Mouse (Mus musculus) embryonic facial prominence, embryonic 11.5 days (tissue): Measurements from ENCODE around the gene Aqp7. TPM values are rescaled to one million over a fixed set of nuclear protein-coding genes. Genes with fewer than 3 reads are reported as not detected.

Experiments
- ATAC-seq: fragments of 200-750 bp; cut with Nextera tagmentation; replicated peaks from 2 replicates; pipeline ENCODE4 v1.8.0; 2017; ENCODE audit warnings: low read depth; ENCODE audit not compliant: insufficient number of reproducible peaks, low FRiP score, low TSS enrichment
- DNase-seq: peaks from one replicate; pipeline ENCODE4 v3.0.0-alpha.2; 2015; ENCODE audit warnings: low spot score
- H3K27ac ChIP-seq: fragments of 300-500 bp; sonication (generic); replicated peaks from 2 replicates; pipeline ENCODE4 v1.5.1; 2014; ENCODE audit warnings: mild to moderate bottlenecking, low read depth, low read length, control low read depth
- H3K27me3 ChIP-seq: fragments of 300-500 bp; sonication (generic); 2 replicates; pipeline ENCODE4 v1.6.1; 2014; ENCODE audit warnings: mild to moderate bottlenecking, low read length, moderate library complexity, mixed read lengths; ENCODE audit not compliant: control insufficient read depth, insufficient read depth
- H3K36me3 ChIP-seq: fragments of 300-500 bp; sonication (generic); replicated peaks from 2 replicates; pipeline ENCODE4 v1.6.1; 2014; ENCODE audit warnings: low read depth, mild to moderate bottlenecking, low read length, moderate library complexity, mixed read lengths; ENCODE audit not compliant: control insufficient read depth, insufficient read depth
- H3K4me1 ChIP-seq: fragments of 300-500 bp; sonication (generic); 2 replicates; pipeline ENCODE4 v1.6.1; 2014; ENCODE audit warnings: low read length, mixed read lengths; ENCODE audit not compliant: control insufficient read depth, insufficient read depth
- H3K4me2 ChIP-seq: fragments of 300-500 bp; sonication (generic); 2 replicates; pipeline ENCODE4 v1.6.1; 2014; ENCODE audit warnings: low read depth, mild to moderate bottlenecking, control low read depth, low read length, moderate library complexity
- H3K4me3 ChIP-seq: fragments of 300-500 bp; sonication (generic); 2 replicates; pipeline ENCODE4 v1.5.1; 2014; ENCODE audit warnings: low read depth, low read length, control low read depth
- H3K9ac ChIP-seq: fragments of 300-500 bp; sonication (generic); replicated peaks from 2 replicates; pipeline ENCODE4 v1.6.1; 2014; ENCODE audit warnings: mild to moderate bottlenecking, control low read depth, low read length
- H3K9me3 ChIP-seq: fragments of 300-500 bp; sonication (generic); replicated peaks from 2 replicates; pipeline ENCODE4 v1.6.1; 2016; ENCODE audit warnings: mild to moderate bottlenecking, low read length, inconsistent platforms, mixed read lengths; ENCODE audit not compliant: control insufficient read depth
- WGBS: fragments of 180-500 bp; shearing (Covaris S2); extraction: QIAGEN DNeasy Blood & Tissue Kit; methylation state at CpG from one replicate; pipeline ENCODE4 v1.1.7; 2014; 5-methylcytosine and 5-hydroxymethylcytosine counted together
- polyA plus RNA-seq: library from polyadenylated mRNA; unstranded; fragments of >200 nt; fragmentation: Nextera tagmentation; extraction: Ambion mirVana; gene quantifications from 2 replicates; pipeline ENCODE4 v1.2.1, GENCODE M21; 2014

Aqp7 gene
- polyA plus RNA-seq, 1 experiment from 2014 or later = not detected

DNA sequence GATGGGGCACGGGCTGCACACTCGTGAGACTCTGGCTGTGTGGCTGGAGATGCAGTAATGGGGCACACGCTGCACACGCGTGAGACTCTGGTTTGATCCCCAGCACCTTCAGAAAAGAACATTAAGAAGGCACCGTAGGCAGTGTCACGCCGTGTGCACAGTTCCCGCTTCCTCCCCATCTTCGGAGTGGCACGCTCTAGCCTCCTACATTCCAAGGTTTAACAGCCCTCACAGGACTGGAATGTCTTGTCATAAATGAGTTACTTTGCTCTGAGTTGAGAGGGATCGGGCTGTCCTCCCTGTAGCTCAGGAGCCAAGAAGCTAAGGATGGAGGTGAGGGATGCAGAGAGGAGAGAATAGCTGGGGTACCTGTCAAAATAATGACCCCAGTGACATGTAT lies 5.1 kb downstream of the Aqp7 start:
- Histone ChIP-seq H3K4me3 (no peak overlapping the region), H3K27ac (no peak overlapping the region), H3K9me3 (no peaks in the 10 kb centered on the region), H3K4me2 (no peak overlapping the region), H3K4me1 (no peaks in the 10 kb centered on the region; the same call in 1 of the 2 replicates), H3K27me3 (no peaks in the 10 kb centered on the region), H3K9ac (no peak overlapping the region), H3K36me3 (no peaks in the 10 kb centered on the region)
- 83% methylated on average over 12 of the region's 12 CpGs for WGBS
- DNase-seq (no peak), ATAC-seq (no peak)

DNA sequence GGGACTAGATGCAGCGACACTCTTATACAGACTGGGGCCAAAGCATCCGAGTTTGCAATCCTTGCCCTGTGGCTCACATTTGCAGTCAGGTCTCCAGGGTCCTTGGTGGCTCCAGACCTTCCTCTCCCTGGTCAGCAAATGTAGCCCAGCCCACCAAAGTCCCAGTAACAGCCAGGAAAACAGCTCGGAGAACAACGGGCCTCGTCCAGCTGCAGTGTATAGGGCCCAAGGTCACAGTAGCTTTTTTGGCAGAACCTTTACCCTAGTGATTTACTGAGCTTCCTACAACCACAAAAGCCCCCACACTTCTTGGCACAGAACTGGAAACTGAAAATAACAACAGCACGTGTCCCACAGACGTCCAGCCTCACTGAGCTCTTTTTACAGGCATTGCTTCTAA lies 7.0 kb downstream of the Aqp7 start:
- WGBS = 81% methylated on average over 7 of the region's 7 CpGs
- DNase-seq (no peak), ATAC-seq (no peak)
- no peak overlapping the region for H3K4me2 ChIP-seq
- H3K9me3 ChIP-seq = no peaks in the 10 kb centered on the region
- no peak overlapping the region for H3K4me3 ChIP-seq
- H3K27ac ChIP-seq = no peak overlapping the region
- H3K9ac ChIP-seq = no peak overlapping the region
- no peaks in the 10 kb centered on the region for H3K27me3 ChIP-seq
- H3K36me3 ChIP-seq = no peaks in the 10 kb centered on the region
- no peaks in the 10 kb centered on the region for H3K4me1 ChIP-seq

GRCm38 (mm10) chr4:41037942-41038341 lies 10.0 kb downstream of the Aqp7 start:
- no peak overlapping the region for H3K27ac ChIP-seq
- H3K9ac ChIP-seq = no peak overlapping the region
- H3K4me2 ChIP-seq = no peak overlapping the region
- no peaks in the 10 kb centered on the region for H3K4me1 ChIP-seq
- no peak for DNase-seq
- H3K9me3 ChIP-seq = no peaks in the 10 kb centered on the region
- ATAC-seq = no peak
- H3K27me3 ChIP-seq = no peaks in the 10 kb centered on the region
- no peak overlapping the region for H3K4me3 ChIP-seq
- WGBS = 52% methylated on average over 3 of the region's 3 CpGs
- H3K36me3 ChIP-seq = no peaks in the 10 kb centered on the region

GRCm38 (mm10) chr4:41031242-41031641 lies 16.7 kb downstream of the Aqp7 start:
- Histone ChIP-seq H3K9me3 (no peaks in the 10 kb centered on the region), H3K27ac (no peak overlapping the region), H3K9ac (no peak overlapping the region), H3K4me3 (no peak overlapping the region), H3K4me2 (no peak overlapping the region), H3K27me3 (no peaks in the 10 kb centered on the region), H3K4me1 (no peaks in the 10 kb centered on the region), H3K36me3 (no peaks in the 10 kb centered on the region)
- ATAC-seq (no peak), DNase-seq (no peak)
- WGBS = 70% methylated on average over 3 of the region's 3 CpGs

GRCm38 (mm10) chr4:41029372-41029771 lies 18.6 kb downstream of the Aqp7 start:
- Histone ChIP-seq H3K36me3 (no peaks in the 10 kb centered on the region), H3K9me3 (no peaks in the 10 kb centered on the region), H3K27me3 (no peaks in the 10 kb centered on the region), H3K9ac (no peak overlapping the region), H3K4me1 (no peaks in the 10 kb centered on the region), H3K27ac (no peak overlapping the region), H3K4me2 (no peak overlapping the region), H3K4me3 (no peak overlapping the region)
- DNase-seq (no peak), ATAC-seq (no peak)
- 89% methylated on average over 5 of the region's 5 CpGs for WGBS

DNA sequence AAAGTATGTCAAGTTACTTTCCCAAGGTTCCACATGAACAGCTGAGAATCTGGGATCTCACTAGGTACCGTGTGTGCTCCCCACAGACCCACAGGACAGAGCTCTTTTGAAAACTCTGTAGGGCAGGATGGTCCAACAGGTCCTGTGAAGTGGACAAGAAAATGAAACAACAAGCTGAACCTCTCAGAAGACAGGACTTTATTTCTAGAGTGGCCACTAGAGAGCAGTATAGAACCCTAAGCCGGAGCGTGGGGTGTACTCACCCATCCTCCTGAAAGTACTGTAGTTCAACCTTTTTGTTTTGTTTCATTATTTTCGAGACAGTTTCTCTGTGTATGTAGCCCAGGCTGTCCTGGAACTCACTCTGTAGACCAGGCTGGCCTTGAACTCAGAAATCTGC lies 19.7 kb downstream of the Aqp7 start:
- Histone ChIP-seq H3K27me3 (no peaks in the 10 kb centered on the region), H3K36me3 (no peaks in the 10 kb centered on the region), H3K27ac (no peak overlapping the region), H3K9ac (no peak overlapping the region), H3K4me1 (no peaks in the 10 kb centered on the region), H3K9me3 (no peaks in the 10 kb centered on the region), H3K4me3 (no peak overlapping the region), H3K4me2 (no peak overlapping the region)
- ATAC-seq = no peak
- 83% methylated on average over 4 of the region's 4 CpGs for WGBS
- no peak for DNase-seq

DNA sequence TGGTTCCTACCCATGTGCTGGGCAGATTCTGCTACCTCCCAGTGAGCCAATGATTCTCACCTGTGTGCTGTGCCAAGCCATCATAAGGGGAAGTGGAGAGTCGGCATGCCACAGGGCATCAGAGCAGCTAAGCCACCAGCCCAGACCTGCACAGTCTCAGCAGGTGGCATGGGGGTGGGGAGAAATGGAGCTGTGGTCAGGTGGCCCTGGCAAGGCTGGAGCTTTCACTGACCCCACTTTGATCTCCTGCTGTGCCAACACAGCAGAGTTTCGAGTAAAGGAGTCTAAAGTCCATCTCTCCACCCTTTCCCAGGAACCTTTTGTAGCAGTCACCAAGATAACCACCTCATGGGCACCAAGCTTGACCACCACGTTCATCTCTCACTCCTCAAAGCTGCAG lies 20.1 kb downstream of the Aqp7 start:
- ATAC-seq (no peak), DNase-seq (no peak)
- no peaks in the 10 kb centered on the region for H3K9me3 ChIP-seq
- H3K9ac ChIP-seq = no peak overlapping the region
- H3K4me3 ChIP-seq = no peak overlapping the region
- no peaks in the 10 kb centered on the region for H3K4me1 ChIP-seq
- H3K27ac ChIP-seq = no peak overlapping the region
- no peak overlapping the region for H3K4me2 ChIP-seq
- no peaks in the 10 kb centered on the region for H3K27me3 ChIP-seq
- H3K36me3 ChIP-seq = no peaks in the 10 kb centered on the region
- 92% methylated on average over 3 of the region's 3 CpGs for whole genome bisulfite sequencing

- no peak overlapping the region for H3K4me2 ChIP-seq
- H3K9me3 ChIP-seq = no peaks in the 10 kb centered on the region
- H3K4me3 ChIP-seq = no peak overlapping the region
- DNase-seq = no peak
- no peak overlapping the region for H3K27ac ChIP-seq
- no peaks in the 10 kb centered on the region for H3K36me3 ChIP-seq
- WGBS = 53% methylated on average over 8 of the region's 8 CpGs
- ATAC-seq = no peak
- H3K27me3 ChIP-seq = no peaks in the 10 kb centered on the region
- H3K4me1 ChIP-seq = no peaks in the 10 kb centered on the region
- no peak overlapping the region for H3K9ac ChIP-seq
Measured at GRCm38 (mm10) chr4:41026086-41026787, 21.7 kb downstream of the Aqp7 start.
